Mouse (Mus musculus): ENCODE data around the gene Ankrd26.

GRCm38 (mm10) chr6:118561225-118561624 lies 801 bp downstream of the Ankrd26 start:
- TF ChIP-seq EP300 (IDR thresholded peaks at IDR 0.05; ENCODE audit: low read depth) = no peak
- no peak for TF ChIP-seq CTCF (IDR thresholded peaks at IDR 0.05; ENCODE audit: low read depth)

All from liver, embryonic 14.5 days (tissue).